In the genomic region with DNA sequence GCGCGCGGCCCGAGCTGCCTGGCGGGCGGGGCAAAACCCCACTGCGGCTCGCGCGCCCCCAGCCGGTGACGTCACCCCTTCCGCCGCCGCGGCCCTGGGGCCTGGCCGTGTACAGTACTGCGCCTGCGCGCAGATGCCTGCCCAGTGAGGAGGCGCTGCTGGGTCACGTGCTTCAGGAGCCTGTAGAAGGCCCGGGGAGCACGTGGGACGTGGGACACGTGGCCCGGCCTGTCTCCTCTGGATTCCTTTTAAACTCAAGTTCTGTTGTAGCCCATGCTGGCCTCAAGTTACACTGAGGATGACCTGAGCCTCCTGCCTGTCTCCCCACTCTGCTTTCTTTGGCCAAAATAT, we compare ENCODE assay signal across 8 mouse cellular contexts. TPM values are rescaled to one million over a fixed set of nuclear protein-coding genes. Genes with fewer than 3 reads are reported as not detected.
DNase-seq lines count a peak whose midpoint lies in the region; ATAC-seq and TF ChIP-seq lines count a peak whose summit lies in the region.

A gene (minus strand): TSS at position 82 of the 351 bp plus-strand sequence.

- no peak for TF ChIP-seq EP300 in CH12.LX (IDR thresholded peaks at IDR 0.05; ENCODE audit: low read length)
- peak; percentile 33 for TF ChIP-seq EP300 in stomach, postnatal 0 days (optimal IDR thresholded peaks at IDR 0.05)

- no peak for TF ChIP-seq RAD21 in CH12.LX (IDR thresholded peaks at IDR 0.05; ENCODE audit: low read depth, low read length)

- dilution Hi-C loops in CH12.LX (cut with MboI; ENCODE audit: extremely low pct_ligation_motif_present, extremely low pct_unique_long_range_greater_than_20kb, low sequenced_read_pairs), result no loop called here

- intact Hi-C loops in heart, postnatal 10 days (cut with DNase I), result no loop called here

- peaks cover 8% of the 10 kb centered on the region for H3K27me3 ChIP-seq in CH12.LX (replicated peaks)
- H3K27me3 ChIP-seq in forebrain, embryonic 14.5 days (replicated peaks; ENCODE audit: control insufficient read depth, insufficient read depth, low read length), result no peaks in the 10 kb centered on the region
- H3K27me3 ChIP-seq in liver, embryonic 15.5 days, result peaks cover 79% of the 10 kb centered on the region
- peaks cover 16% of the 10 kb centered on the region for H3K27me3 ChIP-seq in neural tube, embryonic 11.5 days (ENCODE audit: control insufficient read depth, insufficient read depth, low read length)
- peaks cover 3% of the 10 kb centered on the region; the same call in 1 of the 2 replicates for H3K27me3 ChIP-seq in stomach, postnatal 0 days (ENCODE audit: control insufficient read depth, insufficient read depth, low read length)

- peaks cover 4% of the 10 kb centered on the region; the same call in 1 of the 2 replicates for H3K79me2 ChIP-seq in CH12.LX (replicated peaks; ENCODE audit: control insufficient read depth, extremely low read depth, insufficient read depth, poor library complexity, severe bottlenecking)

- ATAC-seq in forebrain, embryonic 14.5 days, result peak; percentile 86
- peak; percentile 47 for ATAC-seq in liver, embryonic 15.5 days (ENCODE audit: insufficient read depth)
- peak; percentile 81 for ATAC-seq in neural tube, embryonic 11.5 days (ENCODE audit: insufficient read depth, low FRiP score, low TSS enrichment)
- peak; percentile 88 for ATAC-seq in stomach, postnatal 0 days (ENCODE audit: low FRiP score, low TSS enrichment)

- H3K27ac ChIP-seq in CH12.LX (ENCODE audit: insufficient read depth, low read depth), result no peak within 1 kb of the TSS
- H3K27ac ChIP-seq in forebrain, embryonic 14.5 days (ENCODE audit: low read depth, low read length), result peak within 1 kb of the TSS; percentile 99
- no peak within 1 kb of the TSS for H3K27ac ChIP-seq in liver, embryonic 15.5 days (replicated peaks)
- peak within 1 kb of the TSS; percentile 91 for H3K27ac ChIP-seq in neural tube, embryonic 11.5 days (ENCODE audit: low read depth, low read length)
- H3K27ac ChIP-seq in stomach, postnatal 0 days (replicated peaks), result peak within 1 kb of the TSS; percentile 53

- H3K9me3 ChIP-seq in CH12.LX (replicated peaks; ENCODE audit: low read length), result peaks cover 23% of the 10 kb centered on the region
- H3K9me3 ChIP-seq in forebrain, embryonic 14.5 days (replicated peaks; ENCODE audit: control insufficient read depth, low read length), result 0 out of 2 replicates have a peak, but pooled peaks cover 3% of the 10 kb centered on the region
- 0 out of 2 replicates have a peak, but pooled peaks cover 5% of the 10 kb centered on the region for H3K9me3 ChIP-seq in liver, embryonic 15.5 days (replicated peaks)
- H3K9me3 ChIP-seq in neural tube, embryonic 11.5 days (ENCODE audit: control insufficient read depth, low read length), result no peaks in the 10 kb centered on the region
- H3K9me3 ChIP-seq in stomach, postnatal 0 days (ENCODE audit: control insufficient read depth, low read length), result no peaks in the 10 kb centered on the region

- peaks cover 0 to 5% of the 10 kb centered on the region in 2 experiments for H3K36me3 ChIP-seq in CH12.LX (replicated peaks in 1 of 2; ENCODE audit: control insufficient read depth in 1 of 2, insufficient read depth in 1 of 2, low read length in 1 of 2)
- no peaks in the 10 kb centered on the region for H3K36me3 ChIP-seq in forebrain, embryonic 14.5 days (ENCODE audit: control insufficient read depth, insufficient read depth, low read length)
- H3K36me3 ChIP-seq in liver, embryonic 15.5 days (replicated peaks), result no peaks in the 10 kb centered on the region
- no peaks in the 10 kb centered on the region for H3K36me3 ChIP-seq in neural tube, embryonic 11.5 days (ENCODE audit: control insufficient read depth, insufficient read depth, low read length)
- no peaks in the 10 kb centered on the region for H3K36me3 ChIP-seq in stomach, postnatal 0 days (ENCODE audit: control insufficient read depth, insufficient read depth, low read length)

- DNase-seq in CH12.LX (ENCODE audit: extremely low read depth), result peak; percentile 93
- peak; percentile 47 for DNase-seq in c-Kit-positive CD71-positive TER-119-negative erythroid progenitor cells, embryonic 14.5 days (ENCODE audit: low read depth)
- peak; percentile 99 for DNase-seq in forebrain, embryonic 14.5 days (ENCODE audit: low spot score)
- DNase-seq in heart, postnatal 10 days, result peak; percentile 93 to 94
- peak; percentile 94 to 96 for DNase-seq in kidney, postnatal 4 days
- peak; percentile 97 for DNase-seq in neural tube, embryonic 11.5 days (ENCODE audit: low spot score)
- DNase-seq in stomach, postnatal 0 days (ENCODE audit: low spot score), result peak; percentile 86

- no peak for TF ChIP-seq CTCF in CH12.LX (conservative IDR thresholded peaks at IDR 0.05 in 1 of 2, IDR thresholded peaks at IDR 0.05 in 1 of 2; ENCODE audit: low read depth in 2 of 2, low read length in 2 of 2)
- TF ChIP-seq CTCF in stomach, postnatal 0 days (IDR thresholded peaks at IDR 0.05; ENCODE audit: low read depth), result peak; percentile 7; the same call in 1 of the 2 replicates

- H3K4me2 ChIP-seq in CH12.LX (ENCODE audit: insufficient read depth, low read depth, poor library complexity, severe bottlenecking), result peak within 1 kb of the TSS; percentile 85
- H3K4me2 ChIP-seq in forebrain, embryonic 14.5 days (ENCODE audit: low read length), result peak within 1 kb of the TSS; percentile 99
- peak within 1 kb of the TSS; percentile 76 for H3K4me2 ChIP-seq in liver, embryonic 15.5 days
- peak within 1 kb of the TSS; percentile 94 for H3K4me2 ChIP-seq in neural tube, embryonic 11.5 days (ENCODE audit: low read depth)
- peak within 1 kb of the TSS; percentile 94 for H3K4me2 ChIP-seq in stomach, postnatal 0 days (replicated peaks; ENCODE audit: low read depth)

- under 1% methylated on average over 27 of the region's 27 CpGs for WGBS in forebrain, embryonic 14.5 days
- under 1% methylated on average over 27 of the region's 27 CpGs for WGBS in liver, embryonic 15.5 days (ENCODE audit: insufficient replicate concordance)
- 0% methylated on average over 26 of the region's 27 CpGs for WGBS in neural tube, embryonic 11.5 days
- under 1% methylated on average over 20 of the region's 27 CpGs for WGBS in stomach, postnatal 0 days

- in situ Hi-C loops in CH12.LX (cut with MboI; ENCODE audit: low pct_ligation_motif_present, low pct_unique_long_range_greater_than_20kb, low sequenced_read_pairs), result no loop called here

- TF ChIP-seq POLR2A in CH12.LX (IDR thresholded peaks at IDR 0.05; ENCODE audit: low read depth, low read length), result no peak

- peaks cover 15 to 44% of the 10 kb centered on the region in 2 experiments for H3K4me1 ChIP-seq in CH12.LX (ENCODE audit: control insufficient read depth in 1 of 2, insufficient read depth in 2 of 2)
- H3K4me1 ChIP-seq in forebrain, embryonic 14.5 days (ENCODE audit: control insufficient read depth, insufficient read depth, low read length), result peaks cover 26% of the 10 kb centered on the region
- peaks cover 50% of the 10 kb centered on the region for H3K4me1 ChIP-seq in liver, embryonic 15.5 days (replicated peaks)
- H3K4me1 ChIP-seq in neural tube, embryonic 11.5 days (ENCODE audit: control insufficient read depth, insufficient read depth, low read length), result peaks cover 27% of the 10 kb centered on the region
- peaks cover 12% of the 10 kb centered on the region for H3K4me1 ChIP-seq in stomach, postnatal 0 days (replicated peaks; ENCODE audit: control insufficient read depth, insufficient read depth)

- peak within 1 kb of the TSS; percentile 58 to 82 (median 80) for H3K4me3 ChIP-seq in CH12.LX (replicated peaks in 1 of 3; ENCODE audit: low read depth in 2 of 3, low read length in 2 of 3, poor library complexity in 1 of 3)
- H3K4me3 ChIP-seq in forebrain, embryonic 14.5 days (ENCODE audit: low read depth, low read length), result peak within 1 kb of the TSS; percentile 95
- H3K4me3 ChIP-seq in liver, embryonic 15.5 days (replicated peaks), result peak within 1 kb of the TSS; percentile 55
- peak within 1 kb of the TSS; percentile 94 for H3K4me3 ChIP-seq in neural tube, embryonic 11.5 days (ENCODE audit: low read depth, low read length)
- H3K4me3 ChIP-seq in stomach, postnatal 0 days (ENCODE audit: low read depth, low read length), result peak within 1 kb of the TSS; percentile 64

- H3K9ac ChIP-seq in CH12.LX (ENCODE audit: insufficient read depth, low read depth), result peak within 1 kb of the TSS; percentile 77
- H3K9ac ChIP-seq in forebrain, embryonic 14.5 days (ENCODE audit: low read length), result peak within 1 kb of the TSS; percentile 100
- H3K9ac ChIP-seq in liver, embryonic 15.5 days, result peak within 1 kb of the TSS; percentile 35; the same call in 1 of the 2 replicates
- H3K9ac ChIP-seq in neural tube, embryonic 11.5 days (ENCODE audit: low read length), result peak within 1 kb of the TSS; percentile 97
- peak within 1 kb of the TSS; percentile 67 for H3K9ac ChIP-seq in stomach, postnatal 0 days (ENCODE audit: low read length)

TF ChIP-seq in CH12.LX, 34 proteins besides CTCF, POLR2A, EP300 and RAD21 (continues in another document):
- TF ChIP-seq MAX (IDR thresholded peaks at IDR 0.05; ENCODE audit: low read length) (peak; percentile 100), CHD2 (IDR thresholded peaks at IDR 0.05; ENCODE audit: low read length) (peak; percentile 44; the same call in 1 of the 2 replicates), TCF12 (IDR thresholded peaks at IDR 0.05; ENCODE audit: low read depth, low read length) (peak; percentile 31; the same call in 1 of the 2 replicates), MXI1 (IDR thresholded peaks at IDR 0.05; ENCODE audit: low read depth, low read length) (peak; percentile 89), JUND (conservative IDR thresholded peaks at IDR 0.05; ENCODE audit: low read depth, low read length) (no peak), USF1 (IDR thresholded peaks at IDR 0.05; ENCODE audit: low read depth, low read length) (peak; percentile 96), RCOR1 (conservative IDR thresholded peaks at IDR 0.05; ENCODE audit: low read depth, low read length) (no peak), ELF1 (IDR thresholded peaks at IDR 0.05; ENCODE audit: low read depth, low read length) (peak; percentile 67), HCFC1 (IDR thresholded peaks at IDR 0.05; ENCODE audit: low read depth, low read length) (peak; percentile 60), UBTF (IDR thresholded peaks at IDR 0.05; ENCODE audit: low read depth, low read length) (no peak), ZKSCAN1 (IDR thresholded peaks at IDR 0.05; ENCODE audit: borderline replicate concordance, low read depth, low read length) (no peak), USF2 (conservative IDR thresholded peaks at IDR 0.05; ENCODE audit: low read depth, low read length) (peak; percentile 95)

RNA-seq across cellular contexts. Expression of the gene that starts here (rescaled TPM):
- total RNA-seq in CH12.LX (2012; rRNA removed), result 31.6 and 41.1 TPM in 2 replicates
- 10.4 and 11.3 TPM in 2 replicates for total RNA-seq in CH12.LX (2014; rRNA removed)
- polyA plus RNA-seq in CH12.LX (2012; ENCODE audit: insufficient read length, low read depth), result 20.7 and 27.0 TPM in 2 replicates
- 248 and 319 TPM in 2 replicates for polyA plus RNA-seq in forebrain, embryonic 14.5 days (2014; fragmentation: Nextera tagmentation; extraction: Ambion mirVana)
- 10 to 100 TPM; 87.3 to 92.3 TPM for total RNA-seq in heart, postnatal 10 days (2021)
- 5.5 and 6.1 TPM in 2 replicates for polyA plus RNA-seq in liver, embryonic 15.5 days (2015; fragmentation: Nextera tagmentation; extraction: Ambion mirVana)
- polyA plus RNA-seq in neural tube, embryonic 11.5 days (2014; fragmentation: Nextera tagmentation; extraction: Ambion mirVana), result 164 and 174 TPM in 2 replicates
- polyA plus RNA-seq in stomach, postnatal 0 days (2015; fragmentation: Nextera tagmentation; extraction: Ambion mirVana), result 22.2 and 22.8 TPM in 2 replicates

Comparison
In these comparisons a context has a peak if more than half of its experiments do, and no peak if none do; other contexts are left out.
1. DNase-seq: peak in every context shown above with its lines; median percentile 99 in forebrain, embryonic 14.5 days; 97 in neural tube, embryonic 11.5 days; 95 in kidney, postnatal 4 days; 94 in heart, postnatal 10 days; 93 in CH12.LX; 86 in stomach, postnatal 0 days; 47 in c-Kit-positive CD71-positive TER-119-negative erythroid progenitor cells, embryonic 14.5 days.
2. H3K27ac ChIP-seq: peak in forebrain, embryonic 14.5 days (single experiment), neural tube, embryonic 11.5 days (single experiment) and stomach, postnatal 0 days (single experiment); none in CH12.LX (single experiment) and liver, embryonic 15.5 days (single experiment).
3. H3K9ac ChIP-seq: peak in every context shown above with its lines; median percentile 100 in forebrain, embryonic 14.5 days; 97 in neural tube, embryonic 11.5 days; 77 in CH12.LX; 67 in stomach, postnatal 0 days; 35 in liver, embryonic 15.5 days.
4. Peak in every context shown above with its lines, with median percentiles within 50 percentile points of each other: H3K4me2 ChIP-seq, H3K4me3 ChIP-seq and ATAC-seq.